ENCODE assay signal across 17 mouse cellular contexts in genomic region chr5:27134436-27135005, GRCm38 (mm10).
DNase-seq lines count a peak whose midpoint lies in the region; TF ChIP-seq lines count a peak whose summit lies in the region.
"Had no signal": no experiment of that assay in that cellular context is flagged by ENCODE, and none has a peak within 500 bp of the region (broad histone marks: within the 10 kb centered on the region; RNA-seq: fewer than 3 reads in every experiment).

No protein-coding gene starts in this region.

- peaks cover 35% of the 10 kb centered on the region for H3K4me1 ChIP-seq in cerebellum, adult 2 months (ENCODE audit: control insufficient read depth, insufficient read depth, low read length)
- H3K4me1 ChIP-seq in forebrain, embryonic 10.5 days = no peaks in the 10 kb centered on the region
- H3K4me1 ChIP-seq: embryonic facial prominence, embryonic 12.5 days; embryonic facial prominence, embryonic 15.5 days; forebrain, embryonic 12.5 days; hindbrain, embryonic 12.5 days had no signal

- H3K36me3 ChIP-seq in forebrain, embryonic 10.5 days (replicated peaks) = no peaks in the 10 kb centered on the region
- H3K36me3 ChIP-seq: embryonic facial prominence, embryonic 12.5 days; embryonic facial prominence, embryonic 15.5 days; forebrain, embryonic 12.5 days; forebrain, embryonic 15.5 days; hindbrain, embryonic 12.5 days; hindbrain, embryonic 15.5 days had no signal

- TF ChIP-seq POLR2A in cerebellum, adult 2 months (IDR thresholded peaks at IDR 0.05; ENCODE audit: borderline replicate concordance, insufficient read depth, low read length) = no peak

- H3K4me3 ChIP-seq in cerebellum, adult 2 months (replicated peaks; ENCODE audit: insufficient read depth, low read depth, low read length) = no peak overlapping the region
- no peak overlapping the region for H3K4me3 ChIP-seq in forebrain, embryonic 10.5 days
- H3K4me3 ChIP-seq: embryonic facial prominence, embryonic 12.5 days; embryonic facial prominence, embryonic 15.5 days; forebrain, embryonic 12.5 days; forebrain, embryonic 15.5 days; hindbrain, embryonic 12.5 days; hindbrain, embryonic 15.5 days had no signal

- peak; percentile 42 for DNase-seq in cerebellum, adult 11-12 months
- no peak for DNase-seq in cerebellum, adult 11 months
- peak; percentile 43 to 66 for DNase-seq in cerebellum, adult 2 months
- peak; percentile 42 for DNase-seq in cerebellum, adult 9-11 months
- peak; percentile 48 to 65 for DNase-seq in cerebellum, postnatal 25 days
- DNase-seq in forebrain, embryonic 10.5 days (ENCODE audit: extremely low spot score, low spot score) = no peak
- DNase-seq in urinary bladder, postnatal 36 days (ENCODE audit: low spot score in 2 of 2) = no peak
- DNase-seq: adrenal gland, adult 8-10 months; gastrocnemius, postnatal 10 days; gastrocnemius, postnatal 36 days; kidney, adult 2 months had no signal

- WGBS in cerebellum, adult 2 months = 15% methylated on average over 2 of the region's 2 CpGs
- WGBS in forebrain, embryonic 10.5 days = 79% methylated on average over 2 of the region's 2 CpGs

- no peak for TF ChIP-seq CTCF in cerebellum, adult 2 months (IDR thresholded peaks at IDR 0.05; ENCODE audit: borderline replicate concordance, insufficient read depth, low read depth, low read length)

- peak overlapping the region; percentile 10; the same call in 1 of the 2 replicates for H3K27ac ChIP-seq in cerebellum, adult 2 months (ENCODE audit: insufficient read depth, low read length)
- H3K27ac ChIP-seq in forebrain, embryonic 10.5 days = no peak overlapping the region
- H3K27ac ChIP-seq: embryonic facial prominence, embryonic 12.5 days; embryonic facial prominence, embryonic 15.5 days; forebrain, embryonic 12.5 days; forebrain, embryonic 15.5 days; hindbrain, embryonic 12.5 days; hindbrain, embryonic 15.5 days had no signal

- H3K27me3 ChIP-seq in cerebellum, adult 2 months (ENCODE audit: control insufficient read depth, insufficient read depth, low read length) = no peaks in the 10 kb centered on the region
- H3K27me3 ChIP-seq in forebrain, embryonic 10.5 days (ENCODE audit: poor library complexity, severe bottlenecking) = no peaks in the 10 kb centered on the region
- H3K27me3 ChIP-seq: embryonic facial prominence, embryonic 12.5 days; embryonic facial prominence, embryonic 15.5 days; forebrain, embryonic 12.5 days; forebrain, embryonic 15.5 days; hindbrain, embryonic 12.5 days; hindbrain, embryonic 15.5 days had no signal

- H3K9me3 ChIP-seq in forebrain, embryonic 10.5 days = no peaks in the 10 kb centered on the region
- H3K9me3 ChIP-seq: embryonic facial prominence, embryonic 12.5 days; embryonic facial prominence, embryonic 15.5 days; forebrain, embryonic 12.5 days; forebrain, embryonic 15.5 days; hindbrain, embryonic 12.5 days; hindbrain, embryonic 15.5 days had no signal

Comparison
In these comparisons a context has a peak if more than half of its experiments do, and no peak if none do; other contexts are left out.
1. DNase-seq: peak in cerebellum, adult 11-12 months (single experiment), cerebellum, adult 2 months (2 of 2), cerebellum, adult 9-11 months (single experiment) and cerebellum, postnatal 25 days (2 of 2); none in cerebellum, adult 11 months (single experiment), forebrain, embryonic 10.5 days (single experiment) and urinary bladder, postnatal 36 days (0 of 2).